Mouse (Mus musculus) testis, adult 2 months (tissue): ENCODE results near the gene Egr2.

Source experiments
- CTCF ChIP-seq: fragments of 200-500 bp; IDR thresholded peaks from 2 replicates; pipeline ENCODE4 v1.5.1; 2012; ENCODE audit warnings: low read depth, mild to moderate bottlenecking, inconsistent platforms, low read length, moderate library complexity; ENCODE audit not compliant: control insufficient read depth, insufficient read depth, insufficient replicate concordance
- POLR2A ChIP-seq: fragments of 200-500 bp; IDR thresholded peaks from 2 replicates; pipeline ENCODE4 v1.6.1; 2012; ENCODE audit warnings: low read depth, mild to moderate bottlenecking, inconsistent platforms, low read length, moderate library complexity; ENCODE audit not compliant: control insufficient read depth

GRCm38 (mm10) chr10:67561185-67561584, 25.9 kb downstream of the Egr2 start:
- TF ChIP-seq CTCF (no peak), POLR2A (no peak)
